Mouse (Mus musculus) left cerebral cortex, adult 6 months (tissue): Measurements from ENCODE around the gene Kifc5b. TPM values are rescaled to one million over a fixed set of nuclear protein-coding genes. Genes with fewer than 3 reads are reported as not detected.

Experiments
- long read RNA-seq, 2 experiments: library from polyadenylated mRNA; unstranded; transcript quantifications; one replicate each; pipeline ENCODE4 v2.0.0; 2019 to 2020
- polyA plus RNA-seq: library from polyadenylated mRNA; unstranded; fragments of <200 nt; fragmentation: Nextera tagmentation; gene quantifications from 2 replicates; pipeline ENCODE4 v1.2.3, GENCODE M21; 2021

The Kifc5b gene
- polyA plus RNA-seq = 0.39 and 0.59 TPM in 2 replicates
- long read RNA-seq, experiment 1 = 0 reads
- long read RNA-seq, experiment 2 = 0 reads

DNA sequence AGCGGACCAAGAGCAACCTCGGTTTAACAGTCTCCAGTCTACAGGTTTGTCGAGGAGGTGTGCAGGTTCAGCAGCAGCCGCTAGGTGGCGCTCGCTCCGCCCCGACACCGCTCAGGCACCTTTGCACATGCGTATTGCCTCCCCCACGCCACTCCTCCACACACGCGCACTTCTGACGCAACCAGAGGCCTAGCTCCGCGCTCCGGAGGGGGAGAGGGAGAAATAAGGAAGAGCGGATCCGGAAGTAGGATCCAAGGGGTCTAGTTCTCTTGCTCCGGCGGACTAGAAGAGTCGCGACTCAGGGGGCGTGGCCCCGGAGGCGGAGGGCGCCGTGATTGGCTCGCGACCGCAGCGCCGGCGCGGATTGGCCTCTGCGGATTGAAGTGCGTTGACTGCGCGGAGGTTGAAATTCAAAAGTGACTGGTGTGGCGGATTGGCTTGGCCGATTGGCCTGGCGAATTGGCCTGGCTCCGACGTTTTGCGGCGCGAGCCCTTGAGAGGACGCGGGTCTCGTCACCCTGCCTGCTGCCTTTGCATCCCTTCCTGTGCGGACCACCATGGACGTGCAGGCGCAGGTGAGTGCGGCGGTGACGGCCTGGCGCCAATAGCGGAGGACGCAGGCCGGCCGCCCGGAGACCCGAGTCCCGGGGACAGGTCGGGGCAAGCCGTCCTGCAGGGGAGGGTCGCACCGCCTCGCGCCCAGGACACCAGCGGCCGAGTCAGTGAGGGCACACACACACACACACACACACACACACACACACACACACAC, at the start of gene Kifc5b:
Gene Kifc5b, plus strand, starts transcription at position 381 of the 772 bp plus-strand sequence.

DNA sequence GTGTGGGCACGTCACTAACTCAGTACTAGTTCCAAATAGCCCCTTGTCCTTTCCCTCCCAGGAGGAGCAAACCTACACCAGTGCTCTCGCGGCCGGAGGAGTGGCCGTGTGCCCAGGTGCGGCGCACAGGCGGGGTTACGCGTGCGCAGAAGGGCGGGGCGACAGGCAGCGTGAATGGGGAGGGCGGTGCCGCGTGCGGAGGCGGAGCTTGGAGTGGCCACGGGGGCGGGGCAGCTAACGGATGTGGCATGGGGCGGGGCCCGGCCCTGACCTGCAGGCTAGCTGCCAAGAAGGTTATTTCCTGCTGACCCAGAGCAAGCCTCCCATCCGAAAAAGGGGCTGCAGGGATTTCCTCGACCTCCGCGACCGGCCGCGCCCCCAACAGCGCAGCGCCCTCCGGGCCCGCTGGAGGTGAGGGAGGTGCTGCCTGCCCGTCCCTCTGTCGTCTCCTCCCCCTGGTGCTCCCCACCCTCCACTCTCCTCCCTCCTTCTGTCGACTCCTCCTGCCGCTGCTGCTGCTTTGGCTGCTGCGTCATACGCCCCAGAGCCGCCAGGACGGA, 16.0 kb downstream of the Kifc5b start, which contains the start of gene Phf1:
Gene Phf1, plus strand, starts transcription at position 214 of the 560 bp plus-strand sequence.

DNA sequence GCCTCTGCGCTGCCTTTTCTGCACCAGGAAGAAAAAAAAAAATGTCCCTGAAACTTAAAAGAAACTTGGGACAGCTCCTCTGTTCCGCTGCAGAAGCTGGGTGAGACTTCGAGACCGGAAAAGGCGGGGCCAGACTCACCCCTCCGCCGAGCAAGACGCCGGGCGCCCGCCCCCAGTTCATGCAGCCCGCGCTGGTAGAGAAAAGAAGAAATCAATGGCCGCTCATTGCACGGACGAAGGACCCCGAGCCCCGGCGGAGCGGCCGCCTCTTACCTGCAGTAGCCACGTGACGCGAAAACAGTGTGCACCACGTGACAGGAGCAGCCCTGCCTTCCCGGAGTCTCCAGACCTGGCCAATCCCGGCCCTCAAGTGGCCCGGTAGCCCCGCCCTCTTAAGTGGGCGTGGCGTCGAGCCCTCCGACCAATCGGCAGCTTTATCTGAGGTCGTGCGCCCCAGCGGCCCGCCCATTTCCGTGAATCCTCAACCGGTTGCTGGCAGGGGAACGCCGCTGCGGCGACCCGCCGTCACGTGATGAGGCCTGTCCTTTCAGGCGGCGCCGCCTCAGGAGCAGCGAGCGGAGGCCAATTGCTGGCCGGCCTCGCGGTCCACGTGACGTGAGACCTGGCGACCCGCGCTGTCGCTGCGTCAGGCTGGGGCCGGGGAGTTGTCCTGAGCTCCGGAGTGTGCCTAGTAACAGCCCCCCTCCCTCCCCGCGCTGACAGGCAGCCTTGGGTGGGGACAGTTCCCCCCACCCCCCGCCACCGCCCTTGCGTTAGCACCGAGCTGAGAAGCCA, 22.5 kb downstream of the Kifc5b start, which contains the start of gene Cuta:
Gene Cuta, minus strand, starts transcription at position 392 of the 795 bp plus-strand sequence.

DNA sequence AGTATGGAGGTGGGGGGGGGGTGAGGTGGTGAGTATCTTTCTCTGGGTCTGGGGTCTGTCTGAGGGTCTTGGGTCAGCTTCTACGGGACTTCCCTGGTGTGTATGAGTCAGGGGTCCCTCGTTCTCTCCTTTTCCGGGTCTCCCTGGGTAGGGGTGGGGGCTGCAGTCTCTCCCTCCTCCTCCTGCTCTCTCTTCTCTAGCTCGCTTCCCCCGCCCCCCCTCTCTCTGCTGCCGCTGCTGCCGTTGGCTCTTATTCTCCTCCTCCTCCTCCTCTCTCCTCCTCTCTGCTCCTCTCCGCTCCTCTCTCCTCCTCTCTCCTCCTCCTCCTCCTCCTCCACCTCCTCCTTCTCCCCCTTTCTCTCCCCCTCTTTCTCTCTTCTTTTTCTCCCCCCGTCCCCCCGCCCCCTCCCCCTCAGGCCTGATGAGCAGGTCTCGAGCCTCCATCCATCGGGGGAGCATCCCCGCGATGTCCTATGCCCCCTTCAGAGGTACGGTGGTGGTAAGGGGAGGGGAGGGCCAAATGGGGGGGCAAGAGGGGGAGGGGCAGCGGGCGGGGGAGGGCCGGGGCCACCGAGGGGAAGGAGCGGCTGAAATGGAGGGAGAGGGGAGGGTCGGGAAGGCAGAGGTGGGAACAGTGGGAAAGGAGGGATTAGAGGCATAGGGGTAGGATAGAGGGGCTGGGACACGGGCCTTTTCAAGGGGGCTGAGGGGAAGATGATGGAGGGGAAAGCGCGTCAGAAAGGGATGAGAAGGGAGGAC, 24.3 kb downstream of the Kifc5b start, which contains the start of gene Syngap1:
Gene Syngap1, plus strand, starts transcription at position 223 of the 759 bp plus-strand sequence.

DNA sequence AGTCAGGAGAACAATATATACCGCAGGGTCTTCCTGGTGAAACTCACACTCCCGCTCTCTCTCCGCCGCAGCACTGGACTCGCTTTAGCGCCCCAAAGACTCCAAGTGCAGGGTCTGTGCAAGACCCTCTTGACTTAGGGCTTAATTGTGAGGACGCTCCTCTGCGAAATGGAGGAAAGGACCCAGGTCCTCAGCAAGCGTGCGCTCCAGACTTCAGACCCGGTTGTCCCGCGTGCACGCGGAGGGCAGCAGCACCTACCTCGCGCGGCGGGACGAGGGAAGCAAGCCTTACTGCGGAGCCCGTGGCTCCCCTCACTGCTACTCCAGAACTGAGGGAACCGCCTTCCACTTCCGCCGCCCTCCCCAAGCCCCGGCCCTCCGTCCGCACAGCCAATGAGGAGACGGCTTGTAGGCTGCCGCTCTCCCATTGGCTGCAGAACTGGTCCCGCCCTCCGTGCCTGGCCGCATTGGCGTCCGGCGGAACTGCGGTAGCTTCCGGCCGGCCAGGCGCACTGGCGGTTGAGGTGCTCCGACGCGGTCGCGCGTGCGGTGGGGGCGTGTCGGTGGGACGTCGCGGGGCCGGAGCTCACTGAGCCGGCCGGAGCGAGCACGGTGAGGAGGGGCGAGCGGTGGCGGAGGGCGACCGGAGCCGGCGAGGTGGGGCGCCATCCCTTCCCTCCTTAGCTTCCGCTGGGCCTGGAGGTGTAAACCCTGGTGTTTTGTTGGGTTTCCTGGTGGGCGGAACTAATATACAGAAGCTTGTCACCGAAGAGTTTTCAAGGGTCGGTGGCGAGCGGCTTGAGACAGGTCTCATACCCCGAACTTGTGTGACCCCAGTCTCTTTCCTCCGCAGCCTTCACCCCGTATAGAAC, 56.0 kb downstream of the Kifc5b start, which contains the start of gene Zbtb9:
Gene Zbtb9, plus strand, starts transcription at position 465 of the 872 bp plus-strand sequence.

Other genes starting within 250 kb of the Kifc5b start
- 13.2 and 17.6 TPM in 2 replicates for gene Crebrf, start 201.4 kb upstream of the Kifc5b start, polyA plus RNA-seq
- gene Bnip1, start 136.0 kb upstream of the Kifc5b start, polyA plus RNA-seq = 33.8 and 35.7 TPM in 2 replicates
- not detected in 2 replicates for gene Nkx2-5, start 72.1 kb upstream of the Kifc5b start, polyA plus RNA-seq
- gene Phf1, start 16.0 kb downstream of the Kifc5b start, polyA plus RNA-seq = 11.3 and 17.4 TPM in 2 replicates
- 187 and 240 TPM in 2 replicates for gene Cuta, start 22.5 kb downstream of the Kifc5b start, polyA plus RNA-seq
- gene Syngap1, start 24.2 kb downstream of the Kifc5b start, polyA plus RNA-seq = 14.1 and 19.3 TPM in 2 replicates
- gene Zbtb9, start 56.1 kb downstream of the Kifc5b start, polyA plus RNA-seq = 6.5 and 7.5 TPM in 2 replicates
- gene Bak1, start 111.9 kb downstream of the Kifc5b start, polyA plus RNA-seq = 0.74 and 2.8 TPM in 2 replicates
- gene Itpr3, start 140.2 kb downstream of the Kifc5b start, polyA plus RNA-seq = 0.15 and 0.34 TPM in 2 replicates
- 615 and 677 TPM in 2 replicates for gene Uqcc2, start 216.8 kb downstream of the Kifc5b start, polyA plus RNA-seq